Mouse (Mus musculus) layer of hippocampus, adult 18-20 months (tissue): ENCODE data around the gene Parp16. TPM values are rescaled to one million over a fixed set of nuclear protein-coding genes. Genes with fewer than 3 reads are reported as not detected.

Source experiments
- DNase-seq, 2 experiments: peaks; one replicate each; pipeline ENCODE4 v3.0.0; 2022; ENCODE audit warnings: low spot score in 2 of 2
- total RNA-seq, 2 experiments: library from RNA; stranded (reverse); gene quantifications; 2 replicates each; pipeline ENCODE4 v1.2.3; 2021

Gene Parp16
- total RNA-seq, 2 experiments from 2014 or later, result 3.8 to 4.3 TPM

GRCm38 (mm10) chr9:65178336-65179213 lies 16.6 kb upstream of the Parp16 start:
- DNase-seq, result peak in 1 of 2 experiments; percentile 39

- no peak for DNase-seq
Measured at GRCm38 (mm10) chr9:65179817-65180624, 15.1 kb upstream of the Parp16 start.

GRCm38 (mm10) chr9:65188599-65188998 lies 6.6 kb upstream of the Parp16 start:
- DNase-seq, result peak; percentile 69 to 94

GRCm38 (mm10) chr9:65190306-65190705 lies 4.8 kb upstream of the Parp16 start:
- DNase-seq, result no peak

GRCm38 (mm10) chr9:65191389-65191754 lies 3.8 kb upstream of the Parp16 start:
- no peak for DNase-seq

GRCm38 (mm10) chr9:65191755-65192469 lies 3.2 kb upstream of the Parp16 start:
- DNase-seq, result no peak

GRCm38 (mm10) chr9:65193214-65193613 lies 1.9 kb upstream of the Parp16 start:
- DNase-seq, result no peak

- DNase-seq, result peak in 1 of 2 experiments; percentile 52
Measured at GRCm38 (mm10) chr9:65195621-65195981, 448 bp downstream of the Parp16 start.

- no peak for DNase-seq
Measured at GRCm38 (mm10) chr9:65195982-65196737, 1.0 kb downstream of the Parp16 start.

- peak; percentile 86 to 95 for DNase-seq
Measured at GRCm38 (mm10) chr9:65196738-65197569, 1.8 kb downstream of the Parp16 start.

GRCm38 (mm10) chr9:65197826-65198225 lies 2.7 kb downstream of the Parp16 start:
- DNase-seq, result no peak

GRCm38 (mm10) chr9:65199723-65200122 lies 4.6 kb downstream of the Parp16 start:
- DNase-seq, result no peak

- DNase-seq, result no peak
Measured at GRCm38 (mm10) chr9:65200606-65201005, 5.5 kb downstream of the Parp16 start.

GRCm38 (mm10) chr9:65201021-65201380 lies 5.8 kb downstream of the Parp16 start:
- no peak for DNase-seq

- DNase-seq, result peak; percentile 59 to 88
Measured at GRCm38 (mm10) chr9:65201381-65202164, 6.4 kb downstream of the Parp16 start.

GRCm38 (mm10) chr9:65202165-65202754 lies 7.1 kb downstream of the Parp16 start:
- no peak for DNase-seq

- no peak for DNase-seq
Measured at GRCm38 (mm10) chr9:65205049-65205815, 10.1 kb downstream of the Parp16 start.
